Mouse (Mus musculus) embryonic facial prominence, embryonic 12.5 days (tissue): ENCODE measurements around the gene Olfr1143. TPM values are rescaled to one million over a fixed set of nuclear protein-coding genes. Genes with fewer than 3 reads are reported as not detected.

Experiments
- ATAC-seq: fragments of 200-750 bp; cut with Nextera tagmentation; 2 replicates; pipeline ENCODE4 v1.8.0; 2017; ENCODE audit not compliant: insufficient number of reproducible peaks, insufficient read depth, low FRiP score, low TSS enrichment
- H3K27ac ChIP-seq: fragments of 300-500 bp; sonication (generic); 2 replicates; pipeline ENCODE4 v1.5.1; 2016; ENCODE audit warnings: mild to moderate bottlenecking
- H3K27me3 ChIP-seq: fragments of 300-500 bp; sonication (generic); 2 replicates; pipeline ENCODE4 v1.6.1; 2016; ENCODE audit warnings: mild to moderate bottlenecking, moderate library complexity
- H3K36me3 ChIP-seq: fragments of 300-500 bp; sonication (generic); 2 replicates; pipeline ENCODE4 v1.6.1; 2016; ENCODE audit warnings: mild to moderate bottlenecking
- H3K4me1 ChIP-seq: fragments of 300-500 bp; sonication (generic); 2 replicates; pipeline ENCODE4 v1.6.1; 2016
- H3K4me2 ChIP-seq: fragments of 300-500 bp; sonication (generic); replicated peaks from 2 replicates; pipeline ENCODE4 v1.6.1; 2016; ENCODE audit warnings: mild to moderate bottlenecking, moderate library complexity
- H3K4me3 ChIP-seq: fragments of 300-500 bp; sonication (generic); 2 replicates; pipeline ENCODE4 v1.5.1; 2016; ENCODE audit warnings: mild to moderate bottlenecking
- H3K9ac ChIP-seq: fragments of 300-500 bp; sonication (generic); 2 replicates; pipeline ENCODE4 v1.6.1; 2016; ENCODE audit warnings: mild to moderate bottlenecking, moderate library complexity
- H3K9me3 ChIP-seq: fragments of 300-500 bp; sonication (generic); 2 replicates; pipeline ENCODE4 v1.6.1; 2016; ENCODE audit warnings: mild to moderate bottlenecking, moderate library complexity
- WGBS: fragments of 180-500 bp; shearing (Covaris S2); methylation state at CpG from one replicate; pipeline ENCODE4 v1.1.7; 2016; 5-methylcytosine and 5-hydroxymethylcytosine counted together
- polyA plus RNA-seq: library from polyadenylated mRNA; unstranded; fragments of >200 nt; fragmentation: Nextera tagmentation; extraction: Ambion mirVana; gene quantifications from 2 replicates; pipeline ENCODE4 v1.2.1, GENCODE M21; 2016

Olfr1143 gene
- not detected in 2 replicates for polyA plus RNA-seq

GRCm38 (mm10) chr2:87800292-87800691 lies at the start of gene Olfr1143:
Olfr1143 (plus strand) TSS chr2:87800592.
- no peaks in the 10 kb centered on the region for H3K9me3 ChIP-seq
- no peak within 1 kb of the TSS for H3K4me3 ChIP-seq
- H3K27me3 ChIP-seq, result no peaks in the 10 kb centered on the region
- no peaks in the 10 kb centered on the region for H3K4me1 ChIP-seq
- ATAC-seq, result no peak
- H3K36me3 ChIP-seq, result no peaks in the 10 kb centered on the region
- H3K9ac ChIP-seq, result no peak within 1 kb of the TSS
- no peak within 1 kb of the TSS for H3K27ac ChIP-seq
- H3K4me2 ChIP-seq, result no peak within 1 kb of the TSS

- Histone ChIP-seq H3K4me1 (no peaks in the 10 kb centered on the region), H3K4me2 (no peak within 1 kb of the TSS), H3K27me3 (no peaks in the 10 kb centered on the region), H3K9me3 (no peaks in the 10 kb centered on the region), H3K9ac (no peak within 1 kb of the TSS), H3K36me3 (no peaks in the 10 kb centered on the region), H3K27ac (no peak within 1 kb of the TSS), H3K4me3 (no peak within 1 kb of the TSS)
- WGBS, result 84% methylated on average over 1 of the region's 1 CpGs
- no peak for ATAC-seq
Measured at GRCm38 (mm10) chr2:87753891-87754290, 46.5 kb upstream of the Olfr1143 start, which contains the start of gene Olfr1141. Olfr1141 (minus strand) TSS chr2:87753991.

- H3K27ac ChIP-seq, result no peak overlapping the region
- H3K4me2 ChIP-seq, result no peak overlapping the region
- ATAC-seq, result no peak
- WGBS, result 53% methylated on average over 1 of the region's 1 CpGs
- H3K4me1 ChIP-seq, result no peaks in the 10 kb centered on the region
- no peak overlapping the region for H3K4me3 ChIP-seq
- H3K9me3 ChIP-seq, result no peaks in the 10 kb centered on the region
- H3K27me3 ChIP-seq, result no peaks in the 10 kb centered on the region
- H3K36me3 ChIP-seq, result no peaks in the 10 kb centered on the region
- no peak overlapping the region for H3K9ac ChIP-seq
Measured at GRCm38 (mm10) chr2:87776143-87776542, 24.2 kb upstream of the Olfr1143 start.

GRCm38 (mm10) chr2:87779183-87779582 lies 21.2 kb upstream of the Olfr1143 start, which contains the start of gene Olfr152:
Olfr152 (plus strand) TSS chr2:87779483.
- Histone ChIP-seq H3K4me3 (no peak within 1 kb of the TSS), H3K36me3 (no peaks in the 10 kb centered on the region), H3K4me1 (no peaks in the 10 kb centered on the region), H3K27ac (no peak within 1 kb of the TSS), H3K9me3 (no peaks in the 10 kb centered on the region), H3K4me2 (no peak within 1 kb of the TSS), H3K27me3 (no peaks in the 10 kb centered on the region), H3K9ac (no peak within 1 kb of the TSS)
- 79% methylated on average over 4 of the region's 4 CpGs for WGBS
- ATAC-seq, result no peak

GRCm38 (mm10) chr2:87809522-87809921 lies 9.1 kb downstream of the Olfr1143 start, which contains the start of gene Olfr1145:
Olfr1145 (plus strand) TSS chr2:87809822.
- H3K27me3 ChIP-seq, result no peaks in the 10 kb centered on the region
- no peaks in the 10 kb centered on the region for H3K36me3 ChIP-seq
- 77% methylated on average over 1 of the region's 1 CpGs for WGBS
- H3K27ac ChIP-seq, result no peak within 1 kb of the TSS
- H3K4me3 ChIP-seq, result no peak within 1 kb of the TSS
- no peaks in the 10 kb centered on the region for H3K9me3 ChIP-seq
- no peak for ATAC-seq
- no peak within 1 kb of the TSS for H3K9ac ChIP-seq
- H3K4me2 ChIP-seq, result no peak within 1 kb of the TSS
- H3K4me1 ChIP-seq, result no peaks in the 10 kb centered on the region

GRCm38 (mm10) chr2:87830233-87830632 lies 29.8 kb downstream of the Olfr1143 start, which contains the start of gene Olfr1148:
Olfr1148 (plus strand) TSS chr2:87830533.
- WGBS, result 86% methylated on average over 1 of the region's 1 CpGs
- Histone ChIP-seq H3K9me3 (no peaks in the 10 kb centered on the region), H3K4me3 (no peak within 1 kb of the TSS), H3K9ac (no peak within 1 kb of the TSS), H3K36me3 (no peaks in the 10 kb centered on the region), H3K27me3 (no peaks in the 10 kb centered on the region), H3K4me1 (no peaks in the 10 kb centered on the region), H3K4me2 (no peak within 1 kb of the TSS), H3K27ac (no peak within 1 kb of the TSS)
- ATAC-seq, result no peak

- no peak within 1 kb of the TSS for H3K4me3 ChIP-seq
- 79% methylated on average over 1 of the region's 1 CpGs for WGBS
- ATAC-seq, result no peak
Measured at GRCm38 (mm10) chr2:87843693-87844092, 43.3 kb downstream of the Olfr1143 start, which contains the start of gene Olfr1150-ps1. Olfr1150-ps1 (plus strand) TSS chr2:87843993.

More at GRCm38 (mm10) chr2:87843693-87844092, 43.3 kb downstream of the Olfr1143 start, which contains the start of gene Olfr1150-ps1:
- Histone ChIP-seq H3K27ac (no peak within 1 kb of the TSS), H3K9me3 (no peaks in the 10 kb centered on the region), H3K4me2 (no peak within 1 kb of the TSS), H3K36me3 (no peaks in the 10 kb centered on the region), H3K27me3 (no peaks in the 10 kb centered on the region), H3K9ac (no peak within 1 kb of the TSS), H3K4me1 (no peaks in the 10 kb centered on the region)

Other genes with a start within 250 kb of the Olfr1143 start
- not detected in 2 replicates for gene Olfr1129, start 226.7 kb upstream of the Olfr1143 start, polyA plus RNA-seq
- gene Olfr1130, start 194.4 kb upstream of the Olfr1143 start, polyA plus RNA-seq, result not detected in 2 replicates
- not detected in 2 replicates for gene Olfr1131, start 173.5 kb upstream of the Olfr1143 start, polyA plus RNA-seq
- gene Olfr1132, start 163.1 kb upstream of the Olfr1143 start, polyA plus RNA-seq, result not detected in 2 replicates
- gene Olfr1133, start 153.2 kb upstream of the Olfr1143 start, polyA plus RNA-seq, result not detected in 2 replicates
- gene Olfr1134, start 142.1 kb upstream of the Olfr1143 start, polyA plus RNA-seq, result not detected in 2 replicates
- not detected in 2 replicates for gene Olfr1135, start 126.9 kb upstream of the Olfr1143 start, polyA plus RNA-seq
- not detected in 2 replicates for gene Olfr1136, start 106.6 kb upstream of the Olfr1143 start, polyA plus RNA-seq
- gene Olfr1137, start 87.4 kb upstream of the Olfr1143 start, polyA plus RNA-seq, result not detected in 2 replicates
- not detected in 2 replicates for gene Olfr1138, start 60.6 kb upstream of the Olfr1143 start, polyA plus RNA-seq
- gene Olfr1140, start 56.8 kb upstream of the Olfr1143 start, polyA plus RNA-seq, result not detected in 2 replicates
- not detected in 2 replicates for gene Olfr1141, start 46.6 kb upstream of the Olfr1143 start, polyA plus RNA-seq
- gene Olfr152, start 21.1 kb upstream of the Olfr1143 start, polyA plus RNA-seq, result not detected in 2 replicates
- not detected in 2 replicates for gene Olfr1145, start 9.2 kb downstream of the Olfr1143 start, polyA plus RNA-seq
- not detected in 2 replicates for gene Olfr1148, start 29.9 kb downstream of the Olfr1143 start, polyA plus RNA-seq
- not detected in 2 replicates for gene Olfr1150-ps1, start 43.4 kb downstream of the Olfr1143 start, polyA plus RNA-seq
- gene Olfr1151, start 55.3 kb downstream of the Olfr1143 start, polyA plus RNA-seq, result not detected in 2 replicates
- gene Olfr1152, start 65.9 kb downstream of the Olfr1143 start, polyA plus RNA-seq, result 0.03 TPM in 1 of 2 replicates, not detected in the other
- not detected in 2 replicates for gene Olfr1153, start 94.4 kb downstream of the Olfr1143 start, polyA plus RNA-seq
- not detected in 2 replicates for gene Olfr1154, start 104.6 kb downstream of the Olfr1143 start, polyA plus RNA-seq
- not detected in 2 replicates for gene Olfr1155, start 144.5 kb downstream of the Olfr1143 start, polyA plus RNA-seq
- gene Olfr1156, start 152.5 kb downstream of the Olfr1143 start, polyA plus RNA-seq, result not detected in 2 replicates
- gene Olfr1157, start 167.7 kb downstream of the Olfr1143 start, polyA plus RNA-seq, result not detected in 2 replicates
- gene Olfr74, start 174.1 kb downstream of the Olfr1143 start, polyA plus RNA-seq, result not detected in 2 replicates
- gene Olfr1158, start 189.5 kb downstream of the Olfr1143 start, polyA plus RNA-seq, result not detected in 2 replicates
- gene Olfr1160, start 207.7 kb downstream of the Olfr1143 start, polyA plus RNA-seq, result not detected in 2 replicates
- not detected in 2 replicates for gene Olfr1161, start 222.2 kb downstream of the Olfr1143 start, polyA plus RNA-seq
- gene Olfr73, start 237.1 kb downstream of the Olfr1143 start, polyA plus RNA-seq, result not detected in 2 replicates